Mouse (Mus musculus) urinary bladder, postnatal 25 days (tissue): ENCODE data around the gene Pglyrp1.
A peak's percentile ranks its signal among the peaks of the same experiment; 100 is the strongest.
"Not testable (repeated sequence)": the region's sequence is repeated elsewhere in the genome, so short reads cannot be mapped to it uniquely, and the experiment has no call there.

Source experiments
- DNase-seq: peaks from one replicate; pipeline ENCODE4 v3.0.0; 2022; ENCODE audit warnings: low spot score

The Pglyrp1 gene

DNA sequence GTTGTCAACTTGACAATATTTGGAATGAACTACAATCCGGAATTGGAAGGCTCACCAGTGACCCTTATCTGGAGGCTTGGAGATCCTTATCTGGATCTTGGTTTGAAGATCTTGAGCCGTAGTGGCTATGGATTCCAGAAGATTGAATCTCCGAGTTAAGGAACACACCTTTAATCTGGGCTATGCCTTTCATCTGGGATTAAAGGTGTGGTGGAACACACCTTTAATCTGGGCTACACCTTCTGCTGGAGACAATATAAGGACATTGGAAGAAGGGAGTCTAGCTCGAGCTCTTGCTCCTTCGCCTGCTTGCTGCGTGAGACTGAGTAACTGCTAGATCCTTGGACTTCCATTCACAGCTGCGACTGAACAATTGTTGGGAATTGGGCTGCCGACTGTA, at the start of gene Pglyrp1:
TSS of gene Pglyrp1 (plus strand) at position 301 of the 400 bp plus-strand sequence.
- DNase-seq = not testable (repeated sequence)

DNA sequence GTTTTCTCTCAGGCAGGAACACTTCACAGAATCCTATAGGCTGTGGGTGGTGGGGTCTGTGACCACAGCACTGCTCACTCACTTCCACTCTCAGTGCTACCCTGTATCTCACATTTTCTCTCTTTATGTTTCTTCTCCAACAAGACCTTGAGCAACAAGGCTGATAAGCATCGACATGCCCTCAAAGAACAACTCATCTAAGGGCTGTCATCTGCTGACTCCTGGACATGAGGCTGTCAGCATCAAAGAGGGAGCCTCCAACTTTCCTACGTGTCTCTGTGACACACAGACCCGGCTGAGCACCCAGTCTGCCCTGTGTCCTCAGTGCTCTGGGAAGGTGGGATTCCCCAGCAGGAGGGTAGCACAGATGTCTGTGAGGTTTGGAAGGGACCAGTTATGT, 49.6 kb upstream of the Pglyrp1 start, which contains the start of gene Psg17:
TSS of gene Psg17 (minus strand) at position 101 of the 400 bp plus-strand sequence.
- no peak for DNase-seq

DNA sequence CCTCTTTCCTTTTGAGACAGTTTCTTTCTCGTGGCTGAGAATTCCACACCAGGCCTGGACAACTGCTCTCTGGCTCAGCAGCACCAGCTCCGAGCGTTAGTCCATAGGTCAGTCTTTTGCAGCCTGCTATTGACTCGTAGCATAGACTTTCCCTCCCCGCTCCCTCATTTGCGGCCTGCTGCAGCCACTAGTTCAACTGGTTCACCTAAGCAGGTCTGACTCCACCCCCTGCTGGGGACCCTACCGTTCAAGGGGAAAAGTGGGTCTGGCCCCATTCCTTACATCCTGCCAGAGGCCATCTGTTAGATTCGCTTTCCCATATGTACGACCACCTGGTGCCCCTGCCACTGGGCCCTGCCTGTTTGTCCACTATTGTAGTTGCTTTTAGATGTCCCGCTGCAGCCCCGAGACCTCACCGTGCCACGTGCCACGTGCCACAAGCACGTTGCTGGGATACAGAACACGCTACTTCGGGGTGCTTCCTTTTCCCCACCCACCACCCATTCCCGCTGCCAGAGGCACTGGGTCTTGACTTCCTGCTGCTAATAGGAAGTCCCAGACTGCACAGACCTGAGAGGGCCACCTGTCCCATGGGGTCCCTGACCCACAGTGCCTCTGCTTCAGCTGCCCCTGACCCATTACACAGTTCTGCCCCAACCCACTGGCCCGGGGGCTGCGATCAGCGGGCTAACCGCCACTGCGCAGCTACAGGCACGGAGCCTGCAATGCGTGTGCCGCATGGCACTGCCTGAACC, 43.2 kb upstream of the Pglyrp1 start:
- DNase-seq = no peak

DNA sequence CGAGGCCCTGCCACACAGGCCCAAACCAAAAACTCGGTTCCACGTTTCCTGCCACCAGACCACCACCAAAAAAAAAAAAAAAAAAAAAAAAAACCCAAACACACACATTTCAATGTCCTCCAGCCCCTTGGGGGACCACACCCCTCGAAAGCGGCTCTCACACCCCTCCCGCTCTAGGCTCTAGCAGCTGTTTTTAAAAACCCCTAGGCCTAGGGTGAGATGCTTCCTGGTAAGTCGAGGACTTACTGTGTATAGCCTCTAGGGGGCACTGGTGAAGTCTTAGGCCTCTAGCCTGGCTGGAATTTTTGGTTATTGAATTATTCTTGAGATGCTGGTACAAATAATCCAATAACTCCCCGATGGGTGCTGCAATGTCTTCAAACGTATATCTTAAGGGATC, 42.5 kb upstream of the Pglyrp1 start:
- DNase-seq = no peak

DNA sequence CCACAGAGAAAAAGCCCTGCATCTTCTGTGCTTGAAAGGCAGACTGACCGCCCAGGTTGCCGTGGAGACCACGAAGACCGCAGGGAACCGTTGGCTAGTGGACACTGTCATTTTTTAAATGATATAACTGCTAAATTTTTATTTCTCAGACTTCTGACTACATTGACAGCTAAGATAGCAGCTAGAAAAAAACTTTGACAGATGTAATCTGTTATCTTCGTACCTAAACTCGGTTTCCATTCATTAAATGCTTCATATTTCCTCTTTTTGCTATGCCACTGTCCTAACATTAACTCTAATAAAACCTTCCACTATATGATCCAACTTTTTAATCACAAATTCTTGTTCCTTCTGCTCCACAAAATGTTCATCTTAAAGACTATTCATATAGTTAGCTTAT, 41.6 kb upstream of the Pglyrp1 start:
- DNase-seq = no peak

DNA sequence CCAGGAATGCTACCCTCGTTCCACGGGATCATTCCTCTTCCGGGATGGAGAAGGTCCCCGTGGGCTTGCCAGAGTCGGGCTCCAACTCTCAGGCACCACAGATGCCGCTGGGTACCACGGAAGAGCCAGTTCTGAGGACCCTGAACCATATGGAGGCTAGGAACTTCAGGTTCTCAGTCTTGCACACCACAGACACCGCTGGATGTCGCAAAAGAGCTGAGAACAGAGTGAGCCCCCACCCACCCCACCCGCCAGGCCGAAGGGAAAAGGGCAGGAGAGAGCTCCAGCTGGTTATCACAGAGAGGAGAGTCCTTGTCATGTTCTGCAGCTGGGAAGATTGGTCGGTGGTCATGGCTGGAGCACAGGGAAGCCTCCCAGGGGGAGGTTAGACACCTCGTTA, 38.8 kb upstream of the Pglyrp1 start:
- no peak for DNase-seq

DNA sequence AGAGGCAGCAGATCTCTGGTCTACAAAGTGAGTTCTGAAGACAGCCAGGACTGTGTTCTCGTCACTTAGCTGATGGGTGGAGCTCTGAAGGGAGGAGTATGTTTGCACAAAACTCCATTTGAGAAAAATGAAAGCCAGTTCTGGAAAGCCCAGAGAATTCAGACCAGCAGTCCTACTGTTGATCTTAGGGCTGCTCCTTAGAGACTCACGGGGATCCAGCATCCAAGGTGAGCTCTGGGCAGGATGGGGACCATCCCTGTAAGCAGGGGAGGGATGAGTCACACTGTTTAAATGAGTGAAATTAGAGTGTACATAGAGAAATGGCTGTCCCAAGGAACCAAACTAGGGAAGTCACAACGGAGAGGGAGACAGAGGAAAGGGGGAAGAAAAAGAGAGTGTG, 31.3 kb upstream of the Pglyrp1 start, which contains the start of gene Mill2:
TSS of gene Mill2 (plus strand) at position 102 of the 400 bp plus-strand sequence.
- no peak for DNase-seq

DNA sequence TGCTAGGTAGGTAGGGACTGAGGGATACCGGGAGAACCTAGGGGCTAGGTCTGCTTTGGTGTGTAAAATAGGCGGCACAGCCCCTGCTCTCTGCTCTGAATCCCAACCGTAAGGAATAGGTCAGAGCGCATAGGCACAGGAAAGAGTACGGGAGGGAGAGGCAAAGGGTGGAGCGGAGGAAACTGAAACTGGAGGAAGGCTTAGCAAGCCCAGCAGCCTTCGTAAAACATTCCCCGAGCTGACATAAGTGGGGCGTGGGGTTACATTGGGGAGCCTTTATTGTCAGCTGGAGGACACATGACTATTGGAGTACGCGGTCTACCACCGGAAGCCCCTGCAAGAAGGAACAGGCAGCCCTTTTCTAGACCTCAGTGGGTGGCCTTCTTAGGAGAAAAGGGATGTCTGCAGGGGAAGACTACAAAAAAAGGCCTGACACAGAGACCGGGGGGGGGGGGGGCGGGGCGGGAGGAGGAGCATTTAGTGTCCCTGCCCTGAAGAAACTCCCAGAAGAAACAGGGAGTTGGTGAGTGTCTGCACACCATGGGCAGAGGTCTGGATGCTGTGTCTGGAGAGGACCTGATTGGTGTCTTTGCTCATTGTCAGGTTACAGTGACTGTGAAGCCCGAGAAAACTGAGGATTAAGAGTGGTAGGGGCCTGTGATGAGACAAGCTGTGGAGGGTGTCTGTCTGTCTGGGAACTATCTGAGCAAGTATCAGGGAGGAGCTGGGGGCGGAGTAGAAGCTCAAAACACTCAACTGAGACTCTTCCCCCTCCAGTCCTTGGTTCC, 30.6 kb upstream of the Pglyrp1 start:
- peak; percentile 38 for DNase-seq

DNA sequence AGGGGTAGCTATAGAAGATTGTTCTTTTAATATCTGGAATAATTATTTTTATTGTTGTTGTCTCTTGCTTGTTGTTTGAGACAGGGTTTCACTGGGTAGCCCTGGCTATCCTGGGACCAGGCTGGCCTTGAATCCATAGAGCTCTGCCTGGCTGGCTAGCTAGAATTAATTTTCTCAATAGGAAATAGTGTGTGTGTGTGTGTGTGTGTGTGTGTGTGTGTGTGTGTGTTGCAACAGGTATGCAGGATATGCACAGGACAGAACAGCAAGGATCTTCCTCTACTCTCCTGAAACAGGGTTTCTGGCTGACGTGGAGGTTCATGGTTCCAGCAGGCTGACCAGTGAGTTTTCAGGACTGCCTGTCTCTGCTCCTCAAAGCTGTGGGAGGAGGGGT, 30.0 kb upstream of the Pglyrp1 start:
- DNase-seq = no peak

DNA sequence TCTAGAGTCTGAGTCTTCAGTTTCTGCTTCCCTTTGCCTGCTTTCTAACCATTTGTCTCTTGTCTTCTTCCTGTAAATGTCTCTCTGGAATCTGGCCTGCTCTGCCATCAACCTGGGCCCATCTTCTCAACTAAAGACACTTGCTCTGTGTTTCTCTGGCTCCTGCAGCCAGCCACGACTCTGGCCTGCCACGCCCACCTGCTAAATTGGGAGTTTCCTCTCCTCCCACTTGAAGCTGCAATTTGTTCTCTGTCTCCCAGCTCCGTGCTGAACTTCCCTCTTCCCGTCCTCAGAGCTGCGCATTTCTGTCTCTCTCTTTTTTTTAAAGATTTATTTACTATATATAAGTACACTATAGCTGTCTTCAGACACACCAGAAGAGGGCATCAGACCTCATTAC, 26.3 kb upstream of the Pglyrp1 start:
- DNase-seq = no peak

DNA sequence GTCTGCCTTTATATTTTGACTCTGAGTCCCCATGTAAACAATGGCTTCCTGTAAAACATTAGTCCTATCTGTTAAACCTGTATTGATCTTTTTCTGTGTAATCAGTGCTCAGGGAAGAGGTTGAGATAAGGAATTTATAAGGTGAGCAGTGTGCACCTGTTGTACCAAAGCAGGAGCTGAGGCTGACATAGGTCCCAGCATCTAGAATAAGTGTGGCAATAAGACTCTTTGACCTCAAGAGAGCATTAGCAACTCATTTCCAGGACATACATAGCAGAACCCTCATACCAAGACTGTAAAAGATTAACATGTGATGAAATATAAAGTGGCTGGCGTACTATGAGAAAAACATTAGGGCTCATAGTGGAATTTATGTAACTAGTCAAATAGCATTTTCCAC, 22.7 kb upstream of the Pglyrp1 start:
- no peak for DNase-seq

DNA sequence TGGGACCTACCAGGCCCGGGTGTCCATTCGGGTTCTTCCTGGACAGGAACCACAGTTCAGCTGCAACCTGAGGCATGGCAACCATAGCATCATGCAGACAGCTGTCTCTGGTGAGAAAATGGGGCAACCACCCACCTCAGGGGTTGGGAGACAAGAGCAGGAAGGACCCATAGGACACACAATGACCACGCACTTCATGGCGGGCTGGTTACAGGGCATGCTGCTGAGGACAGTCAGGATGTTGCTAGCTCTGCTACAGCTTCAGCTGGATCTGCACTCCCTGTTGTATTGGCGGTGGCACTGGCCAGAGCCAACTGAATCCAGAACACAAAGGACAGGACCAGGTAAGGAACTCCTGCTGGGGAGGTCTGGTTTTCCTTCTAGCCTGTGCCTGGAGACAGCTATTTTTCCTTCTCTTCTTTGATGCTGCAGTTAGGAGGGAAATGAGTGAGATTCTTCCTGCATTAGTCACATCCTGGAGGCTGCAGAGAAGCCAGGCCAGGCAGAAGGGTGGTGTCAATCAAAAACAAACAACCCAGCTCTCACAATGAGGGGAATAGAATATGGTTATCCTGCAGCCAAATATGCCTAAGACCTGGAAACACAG, 12.7 kb upstream of the Pglyrp1 start:
- DNase-seq = no peak

DNA sequence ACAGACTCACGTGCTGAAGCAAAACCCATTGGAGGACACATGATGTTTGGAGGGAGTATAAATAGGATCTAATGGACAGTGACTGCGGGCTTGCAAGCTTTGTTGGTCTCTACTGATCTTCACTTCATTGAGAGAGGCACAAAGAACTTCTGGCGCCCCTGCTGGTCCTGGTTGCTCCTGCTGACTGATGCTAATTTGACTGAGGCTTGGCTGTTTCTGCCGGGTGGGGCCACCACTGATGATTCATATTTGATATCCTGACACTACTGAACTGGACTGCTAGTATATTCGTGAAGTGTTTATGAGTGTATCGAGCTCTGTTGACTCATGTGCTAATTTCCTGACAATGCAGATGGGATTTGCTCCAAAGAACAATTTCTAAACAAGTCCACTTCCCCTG, 8.3 kb upstream of the Pglyrp1 start:
- DNase-seq = no peak

DNA sequence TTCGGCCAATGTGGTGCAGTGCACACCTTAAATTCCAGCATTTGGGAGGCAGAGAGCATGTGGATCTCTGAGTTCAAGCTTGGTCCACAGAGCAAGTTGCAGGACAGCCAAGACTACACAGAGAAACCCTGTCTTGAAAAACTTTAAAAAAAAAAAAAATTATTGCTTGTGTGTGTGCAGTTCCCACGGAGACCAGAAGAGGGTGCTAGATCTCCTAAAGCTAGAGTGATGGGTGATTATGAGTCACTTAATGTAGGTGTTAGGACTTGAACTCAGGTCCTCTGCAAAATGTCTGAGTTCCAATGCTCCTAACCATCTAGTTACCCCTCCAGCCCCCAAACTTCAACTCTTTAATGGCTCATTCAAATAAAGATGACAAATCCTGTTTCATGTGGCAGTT, 2.6 kb upstream of the Pglyrp1 start:
- no peak for DNase-seq

DNA sequence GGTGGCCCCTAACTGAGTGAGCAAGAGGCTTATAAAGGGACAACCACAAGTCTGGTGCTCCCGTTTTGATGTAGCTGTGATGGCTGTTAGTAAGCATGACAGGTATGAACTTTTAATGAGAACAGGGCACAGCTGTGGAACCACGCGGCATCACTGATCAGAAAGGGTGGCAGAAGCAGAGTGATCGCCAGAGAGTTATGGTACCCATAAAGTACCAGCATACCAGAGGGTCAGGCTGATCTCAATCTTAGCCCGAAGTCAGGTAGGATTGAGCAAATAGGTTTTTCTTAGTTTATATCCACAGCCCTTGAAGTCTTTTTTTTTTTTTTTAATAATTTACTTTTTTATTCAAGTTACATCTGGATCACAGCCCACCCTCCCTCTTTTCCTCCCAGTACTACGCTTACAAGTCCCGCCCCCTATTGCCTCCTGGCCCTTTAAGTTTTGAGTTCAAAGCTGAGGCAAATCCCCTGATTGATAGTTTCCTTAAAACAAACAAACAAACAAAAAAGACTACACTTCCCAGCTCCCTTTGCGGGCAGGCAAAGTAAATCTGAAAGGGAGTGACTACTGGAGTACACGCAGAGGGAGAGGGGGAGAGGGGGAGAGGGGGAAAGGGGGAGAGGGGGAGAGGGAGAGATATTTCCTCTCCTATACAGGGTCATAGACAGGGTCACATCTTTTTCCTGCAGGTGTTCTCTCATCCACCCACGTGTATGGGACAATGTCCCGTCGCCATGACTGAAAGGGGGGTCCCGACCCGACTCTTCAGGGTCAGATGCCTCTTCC, 1.1 kb downstream of the Pglyrp1 start:
- DNase-seq = no peak

DNA sequence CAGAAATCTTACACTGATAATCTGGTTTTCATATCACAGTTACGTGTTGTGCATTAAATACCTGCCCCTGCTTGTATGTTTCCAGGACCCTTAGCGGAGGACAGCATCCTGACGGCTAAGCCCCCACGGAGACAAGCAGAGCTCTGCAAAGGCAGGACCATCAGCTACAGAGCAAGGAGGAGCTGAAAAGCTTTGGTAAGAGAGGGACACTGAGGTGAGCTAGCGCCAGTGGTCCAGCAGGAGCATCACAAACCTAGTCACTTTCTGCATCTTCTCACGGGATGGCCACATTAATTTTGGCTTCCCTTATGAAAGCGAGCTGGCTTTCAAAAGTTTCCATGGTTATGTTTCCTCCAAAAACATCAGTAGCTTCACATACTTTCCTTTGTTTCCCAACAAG, 1.7 kb downstream of the Pglyrp1 start:
- no peak for DNase-seq

DNA sequence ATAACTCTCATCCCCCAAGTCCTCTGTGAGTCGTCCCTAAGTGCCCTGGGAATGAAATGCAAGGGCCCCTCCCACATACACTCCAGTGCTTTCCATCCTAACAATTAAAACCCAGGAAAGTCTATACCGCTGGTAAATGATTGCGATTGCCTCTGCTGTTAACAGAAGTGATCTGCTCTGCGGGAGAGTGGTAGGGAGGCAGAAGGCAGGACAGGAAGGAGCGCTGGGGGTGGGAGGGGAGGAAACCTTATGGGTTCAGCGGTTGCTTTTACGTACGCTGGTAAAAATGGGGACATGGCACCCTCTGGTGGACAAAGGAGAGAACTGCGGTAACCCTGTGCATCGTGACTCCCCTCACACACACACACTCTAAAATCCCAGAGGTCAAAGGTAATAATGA, 2.1 kb downstream of the Pglyrp1 start:
- peak; percentile 55 for DNase-seq

DNA sequence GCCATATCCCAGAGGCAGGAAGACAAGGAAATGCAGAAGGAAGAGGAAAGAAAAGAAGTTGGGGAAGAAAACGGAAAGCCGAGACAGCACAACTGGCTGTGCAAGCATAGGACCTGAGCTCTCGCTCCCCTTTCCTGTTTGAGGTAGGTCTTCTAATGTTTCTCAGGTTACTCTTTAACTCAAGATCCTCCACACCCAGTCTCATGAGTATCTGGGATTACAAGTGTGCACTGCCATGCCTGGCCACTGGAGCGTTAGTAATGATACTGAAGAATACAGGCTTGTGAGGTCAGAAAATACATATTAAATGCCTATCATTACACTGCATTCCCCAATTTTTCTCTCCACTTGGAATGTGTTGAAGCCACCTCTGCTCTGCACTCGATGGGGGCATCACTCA, 4.2 kb downstream of the Pglyrp1 start:
- no peak for DNase-seq

DNA sequence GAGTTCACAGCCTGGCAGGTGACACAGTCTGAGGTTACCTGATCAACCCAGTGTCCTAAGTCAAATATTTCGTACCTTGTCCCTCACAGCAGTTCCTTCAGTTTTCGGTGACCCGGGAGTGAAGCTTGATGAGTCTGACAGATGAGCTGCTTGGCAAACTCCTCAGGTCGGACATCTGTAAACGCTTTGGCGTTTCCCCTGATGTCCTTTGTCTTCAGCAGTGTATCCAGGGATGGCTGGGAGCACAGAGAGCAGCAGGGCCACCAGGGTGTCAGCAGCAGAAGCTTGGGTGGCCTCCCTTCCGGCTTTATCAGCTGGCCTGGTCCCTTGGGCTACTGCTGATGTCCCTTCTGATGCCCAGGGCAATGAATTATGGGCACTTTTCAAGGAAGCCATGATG, 7.6 kb downstream of the Pglyrp1 start:
- DNase-seq = no peak

DNA sequence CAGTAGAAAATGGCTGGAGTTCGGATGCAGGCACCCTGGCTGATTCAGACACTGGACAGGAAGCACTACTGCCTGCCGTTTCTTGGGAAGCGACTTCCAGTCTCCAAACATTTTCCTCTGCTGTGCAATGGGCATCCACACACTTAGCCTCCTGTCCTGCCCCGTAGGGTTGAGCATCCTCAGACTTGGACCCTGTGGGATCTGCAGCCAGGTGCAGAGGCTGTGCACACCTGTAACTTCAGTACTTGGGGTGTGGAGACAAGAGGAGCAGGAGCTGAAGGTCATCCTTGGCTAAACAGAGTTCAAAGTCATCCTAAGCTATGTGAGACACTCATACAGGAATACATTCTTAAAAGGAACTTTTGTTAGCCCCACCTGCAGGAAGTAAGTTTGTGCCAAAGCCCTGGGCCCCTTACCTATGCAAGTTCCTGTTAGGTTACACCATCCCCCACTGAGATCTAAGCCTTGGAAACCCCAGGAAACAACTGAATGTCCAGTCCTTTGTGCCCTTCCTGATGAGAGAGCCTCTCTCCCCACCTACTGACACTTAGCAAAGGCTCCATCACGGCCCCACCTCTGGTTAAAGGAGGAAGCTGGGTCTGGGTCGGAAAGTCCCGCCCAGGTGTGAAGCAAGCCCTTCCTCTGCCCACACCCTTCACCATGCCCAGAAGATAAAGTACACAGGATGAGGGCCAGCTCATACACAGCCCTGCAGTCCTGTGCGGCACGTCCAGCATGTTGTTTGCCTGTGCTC, 13.0 kb downstream of the Pglyrp1 start:
- DNase-seq = no peak

DNA sequence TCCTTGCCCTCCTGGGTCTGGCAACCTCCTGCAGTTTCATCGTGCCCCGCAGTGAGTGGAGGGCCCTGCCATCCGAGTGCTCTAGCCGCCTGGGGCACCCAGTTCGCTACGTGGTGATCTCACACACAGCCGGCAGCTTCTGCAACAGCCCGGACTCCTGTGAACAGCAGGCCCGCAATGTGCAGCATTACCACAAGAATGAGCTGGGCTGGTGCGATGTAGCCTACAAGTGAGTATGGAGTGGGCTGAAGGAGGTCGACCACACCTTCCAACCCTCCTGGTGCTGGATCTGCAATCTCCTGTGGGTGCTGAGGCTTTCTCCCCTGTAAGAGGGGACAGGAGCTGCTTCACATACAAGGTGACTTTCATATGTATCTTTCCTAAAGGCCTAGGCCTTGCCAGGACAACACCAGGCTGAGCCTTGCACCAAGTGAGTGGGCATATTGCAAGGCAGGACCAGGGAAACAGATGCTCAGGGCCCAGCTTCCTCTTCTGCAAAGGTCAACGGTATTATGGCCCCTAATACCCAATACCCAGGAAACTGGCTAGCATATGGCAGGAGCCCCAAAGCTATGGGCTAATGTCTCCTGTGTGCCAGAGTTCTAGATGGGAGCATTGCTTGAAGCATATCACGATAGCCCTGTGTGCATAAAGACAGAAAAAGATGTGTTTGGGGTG, 13.8 kb downstream of the Pglyrp1 start:
- no peak for DNase-seq
